ENCODE assay signal across 1 mouse cellular context in genomic region chr8:4192807-4193587, GRCm38 (mm10).
TF ChIP-seq lines count a peak whose summit lies in the region.

No protein-coding gene starts in this region.

TF ChIP-seq in CH12.LX, 34 proteins besides CTCF, POLR2A, EP300 and RAD21:
- TF ChIP-seq ETS1 (conservative IDR thresholded peaks at IDR 0.05; ENCODE audit: low read depth, low read length) (no peak), ZNF384 (IDR thresholded peaks at IDR 0.05; ENCODE audit: low read depth, low read length) (no peak), ZKSCAN1 (IDR thresholded peaks at IDR 0.05; ENCODE audit: borderline replicate concordance, low read depth, low read length) (no peak), MAZ (IDR thresholded peaks at IDR 0.05; ENCODE audit: low read depth, low read length) (no peak), GABPA (IDR thresholded peaks at IDR 0.05; ENCODE audit: insufficient replicate concordance, low read depth, low read length) (no peak), CHD2 (IDR thresholded peaks at IDR 0.05; ENCODE audit: low read length) (peak; percentile 91), SMC3 (IDR thresholded peaks at IDR 0.05; ENCODE audit: low read depth, low read length) (peak; percentile 84), BHLHE40 (IDR thresholded peaks at IDR 0.05; ENCODE audit: low read depth, low read length) (peak; percentile 39; the same call in 1 of the 2 replicates), KAT2A (IDR thresholded peaks at IDR 0.05; ENCODE audit: insufficient replicate concordance, low read length) (0 out of 2 replicates have a peak, but pooled peaks have one; percentile 55), IRF4 (IDR thresholded peaks at IDR 0.05; ENCODE audit: low read depth, low read length) (no peak), POLR2AphosphoS2 (IDR thresholded peaks at IDR 0.05; ENCODE audit: low read depth, low read length) (no peak), ZMIZ1 (IDR thresholded peaks at IDR 0.05; ENCODE audit: low read depth, low read length) (no peak), USF2 (conservative IDR thresholded peaks at IDR 0.05; ENCODE audit: low read depth, low read length) (no peak), MEF2A (IDR thresholded peaks at IDR 0.05; ENCODE audit: borderline replicate concordance, low read depth, low read length) (0 out of 2 replicates have a peak, but pooled peaks have one; percentile 35)
